Mouse (Mus musculus) bone marrow, adult 2 months (tissue): ENCODE data around the gene Sult6b2.

ENCODE experiments used
- CTCF ChIP-seq: fragments of 200-500 bp; IDR thresholded peaks from 2 replicates; pipeline ENCODE4 v1.5.1; 2011; ENCODE audit warnings: low read length, control low read depth; ENCODE audit not compliant: control insufficient read depth, insufficient read depth
- POLR2A ChIP-seq: fragments of 200-500 bp; IDR thresholded peaks from 2 replicates; pipeline ENCODE4 v1.6.1; 2011; ENCODE audit warnings: low read depth, mild to moderate bottlenecking, control low read depth, low read length, borderline replicate concordance; ENCODE audit not compliant: control insufficient read depth

DNA sequence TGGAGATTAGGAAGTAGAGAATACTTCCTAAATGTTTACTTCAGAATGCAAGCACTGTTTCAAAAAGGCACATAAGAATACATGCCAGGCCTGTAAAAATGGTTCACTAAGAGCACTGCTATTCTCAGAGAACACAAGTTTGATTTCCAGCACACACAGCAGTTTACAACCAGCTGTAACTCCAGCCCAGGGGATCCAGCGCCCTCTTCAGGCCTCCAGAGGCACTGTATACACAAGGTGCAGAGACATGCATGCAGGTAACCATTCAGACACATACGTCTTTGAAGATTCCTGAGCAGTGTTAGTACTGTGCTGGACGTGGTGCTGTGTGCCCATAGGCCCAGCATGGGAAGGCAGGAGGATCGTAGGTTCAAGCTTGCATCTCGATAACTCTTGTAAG is 30.7 kb downstream of the Sult6b2 start:
- TF ChIP-seq CTCF (0 out of 2 replicates have a peak, but pooled peaks have one; percentile 21), POLR2A (no peak)
